Mouse (Mus musculus) embryonic fibroblast, embryonic 13.5 days (primary cell): Measurements from ENCODE around the gene BC107364.

Source experiments
- CTCF ChIP-seq: IDR thresholded peaks from 2 replicates; pipeline ENCODE4 v1.5.1; 2011; ENCODE audit warnings: mild to moderate bottlenecking, control low read depth, low read length, moderate library complexity, borderline replicate concordance; ENCODE audit not compliant: insufficient read depth
- POLR2A ChIP-seq: IDR thresholded peaks from 2 replicates; pipeline ENCODE4 v1.6.1; 2011; ENCODE audit warnings: low read depth, mild to moderate bottlenecking, control low read depth, low read length, moderate library complexity

DNA sequence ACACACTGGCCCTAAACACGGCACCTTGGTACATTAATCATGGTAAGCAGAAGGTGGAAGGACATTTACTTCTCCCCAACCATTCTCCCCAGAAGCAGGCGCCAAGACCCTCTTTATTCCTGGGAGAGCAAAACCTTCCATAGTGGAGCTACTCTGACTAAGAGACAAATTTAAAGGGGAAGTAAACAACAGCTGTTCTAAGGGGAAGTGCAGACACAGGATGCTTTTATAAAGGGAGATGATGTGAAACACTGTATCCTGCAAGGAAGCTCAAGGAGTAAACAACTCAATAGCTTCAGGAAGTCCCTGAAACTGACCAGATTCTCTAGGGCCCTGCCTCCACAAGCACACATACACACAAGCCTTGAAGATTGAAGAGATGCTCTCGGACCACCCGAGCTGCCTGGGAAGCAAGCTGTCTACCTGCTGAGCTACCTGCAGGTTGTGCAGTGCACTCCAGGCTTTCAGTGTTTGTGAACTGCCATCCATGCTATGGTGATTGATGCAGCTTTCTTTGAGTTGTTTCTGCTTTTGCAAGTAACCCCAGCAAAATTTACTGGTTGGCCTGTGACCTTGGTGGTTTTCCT is 28.7 kb upstream of the BC107364 start:
- no peak for TF ChIP-seq POLR2A
- no peak for TF ChIP-seq CTCF
